Mouse (Mus musculus) cerebellum, adult 11 months (tissue): ENCODE measurements around the gene 1810024B03Rik.
A peak's percentile ranks its signal among the peaks of the same experiment; 100 is the strongest.
"Not testable (repeated sequence)": the region's sequence is repeated elsewhere in the genome, so short reads cannot be mapped to it uniquely, and the experiment has no call there.

Source experiments
- DNase-seq: peaks from one replicate; pipeline ENCODE4 v3.0.0; 2022

The 1810024B03Rik gene

GRCm38 (mm10) chr2:127166261-127166660 is 41.8 kb downstream of the 1810024B03Rik start:
- not testable (repeated sequence) for DNase-seq

- no peak for DNase-seq
Observed at GRCm38 (mm10) chr2:127165675-127166074, 42.4 kb downstream of the 1810024B03Rik start.

GRCm38 (mm10) chr2:127145699-127146098 is 62.4 kb downstream of the 1810024B03Rik start:
- no peak for DNase-seq

- peak; percentile 16 for DNase-seq
Observed at GRCm38 (mm10) chr2:127143158-127144063, 64.7 kb downstream of the 1810024B03Rik start, which contains the start of gene Itpripl1. Gene Itpripl1, minus strand, starts transcription at chr2:127143442.

- no peak for DNase-seq
Observed at GRCm38 (mm10) chr2:127142577-127143157, 65.4 kb downstream of the 1810024B03Rik start.

GRCm38 (mm10) chr2:127142031-127142430 is 66.0 kb downstream of the 1810024B03Rik start:
- no peak for DNase-seq

GRCm38 (mm10) chr2:127140011-127140410 is 68.1 kb downstream of the 1810024B03Rik start:
- DNase-seq: no peak

GRCm38 (mm10) chr2:127139605-127140004 is 68.5 kb downstream of the 1810024B03Rik start:
- no peak for DNase-seq

- no peak for DNase-seq
Observed at GRCm38 (mm10) chr2:127139094-127139493, 69.0 kb downstream of the 1810024B03Rik start.

- DNase-seq: no peak
Observed at GRCm38 (mm10) chr2:127138449-127138848, 69.6 kb downstream of the 1810024B03Rik start.

- DNase-seq: no peak
Observed at GRCm38 (mm10) chr2:127137838-127138420, 70.2 kb downstream of the 1810024B03Rik start.

- DNase-seq: no peak
Observed at GRCm38 (mm10) chr2:127136979-127137378, 71.1 kb downstream of the 1810024B03Rik start.
